Mouse (Mus musculus): ENCODE results near the gene Sprtn. TPM values are rescaled to one million over a fixed set of nuclear protein-coding genes. Genes with fewer than 3 reads are reported as not detected.
A peak's percentile ranks its signal among the peaks of the same experiment; 100 is the strongest.

The Sprtn gene
- polyA plus RNA-seq (2012; ENCODE audit: insufficient read depth, insufficient read length, low replicate concordance, missing spikeins) = not detected in 2 replicates

DNA sequence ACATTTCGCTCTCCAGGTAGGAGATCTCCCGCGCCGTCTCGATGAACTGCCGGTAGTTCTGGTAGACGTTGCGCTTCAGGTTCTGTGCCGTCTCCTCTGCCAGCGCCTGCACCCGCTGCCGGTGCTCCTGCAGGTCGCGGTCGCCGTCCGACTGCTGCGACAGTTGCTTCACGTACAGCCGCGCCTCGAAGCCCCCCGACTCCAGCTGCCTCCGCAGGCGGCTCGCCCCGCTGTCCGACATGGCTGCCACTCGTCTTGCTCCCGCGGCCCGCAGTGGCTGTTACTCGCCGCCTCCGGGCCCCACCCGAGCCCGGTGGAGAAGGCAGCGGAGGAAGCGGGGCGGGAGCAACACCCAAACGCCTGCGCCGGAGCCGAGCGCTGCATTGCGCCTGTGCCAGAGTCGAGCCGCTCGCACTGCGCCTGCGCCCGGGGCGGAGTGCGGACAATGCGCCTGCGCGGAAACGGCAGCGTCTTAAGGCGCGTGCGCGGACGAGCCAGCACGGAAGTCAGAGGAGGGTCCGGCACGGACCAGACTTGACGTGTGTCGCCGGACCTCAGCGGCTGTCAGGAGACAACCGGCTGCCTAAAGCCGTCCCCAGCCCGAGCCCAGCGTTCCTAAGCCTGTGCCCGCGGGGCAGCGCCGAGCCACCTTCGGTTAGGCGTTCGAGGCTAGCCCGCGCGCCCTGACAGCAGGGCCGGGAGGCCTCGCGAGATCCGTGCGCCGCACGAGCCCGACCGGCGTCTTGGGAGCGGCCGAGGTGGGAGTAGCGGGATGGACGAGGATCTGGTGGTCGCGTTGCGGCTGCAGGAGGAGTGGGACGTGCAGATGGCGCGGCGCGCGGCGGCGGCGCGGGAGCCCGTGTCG, at the start of gene Sprtn, which contains the start of gene Exoc8:
Gene Sprtn, plus strand, starts transcription at position 501 of the 865 bp plus-strand sequence.
Gene Exoc8, minus strand, starts transcription at position 320 of the 865 bp plus-strand sequence.
- Histone ChIP-seq H3K27ac (ENCODE audit: insufficient read depth, low read depth, low read length) (peak within 1 kb of the TSS; percentile 44), H3K4me3 (ENCODE audit: insufficient read depth, low read depth, low read length) (peak within 1 kb of the TSS; percentile 80), H3K4me1 (ENCODE audit: control insufficient read depth, insufficient read depth, low read length) (peaks cover 23% of the 10 kb centered on the region)
- WGBS = under 1% methylated on average over 114 of the region's 114 CpGs
- TF ChIP-seq CTCF (IDR thresholded peaks at IDR 0.05; ENCODE audit: insufficient read depth, low read depth, low read length) = no peak
- peak; percentile 84; the same call in 1 of the 2 replicates for TF ChIP-seq POLR2A (IDR thresholded peaks at IDR 0.05; ENCODE audit: insufficient read depth, low read depth, low read length)

DNA sequence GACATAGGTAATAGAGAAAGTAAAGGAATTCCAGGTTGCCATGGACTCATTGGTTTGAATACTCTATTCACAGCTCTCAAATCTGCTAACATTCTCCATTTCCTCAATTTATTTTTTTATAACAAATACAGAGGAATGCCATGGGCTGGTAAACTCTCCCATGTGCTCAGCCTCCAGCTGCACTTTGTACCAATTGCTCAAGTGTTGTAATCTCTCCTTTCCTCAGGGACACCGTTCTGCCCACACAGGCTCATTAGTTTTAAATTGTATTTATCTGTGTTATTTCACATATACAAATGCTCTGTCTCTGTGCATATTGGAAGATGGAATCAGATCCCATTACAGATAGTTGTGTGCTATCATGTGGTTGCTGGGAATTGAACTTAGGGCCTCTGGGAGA, 44.2 kb upstream of the Sprtn start:
- no peaks in the 10 kb centered on the region for H3K4me1 ChIP-seq (ENCODE audit: control insufficient read depth, insufficient read depth, low read length)
- no peak overlapping the region for H3K4me3 ChIP-seq (ENCODE audit: insufficient read depth, low read depth, low read length)
- 97% methylated on average over 1 of the region's 1 CpGs for WGBS
- no peak overlapping the region for H3K27ac ChIP-seq (ENCODE audit: insufficient read depth, low read depth, low read length)
- TF ChIP-seq CTCF (IDR thresholded peaks at IDR 0.05; ENCODE audit: insufficient read depth, low read depth, low read length) (no peak), POLR2A (IDR thresholded peaks at IDR 0.05; ENCODE audit: insufficient read depth, low read depth, low read length) (no peak)

GRCm38 (mm10) chr8:124859466-124859865, 38.2 kb upstream of the Sprtn start:
- Histone ChIP-seq H3K4me1 (ENCODE audit: control insufficient read depth, insufficient read depth, low read length) (no peaks in the 10 kb centered on the region), H3K27ac (ENCODE audit: insufficient read depth, low read depth, low read length) (no peak overlapping the region), H3K4me3 (ENCODE audit: insufficient read depth, low read depth, low read length) (no peak overlapping the region)
- no peak for TF ChIP-seq CTCF (IDR thresholded peaks at IDR 0.05; ENCODE audit: insufficient read depth, low read depth, low read length)
- no peak for TF ChIP-seq POLR2A (IDR thresholded peaks at IDR 0.05; ENCODE audit: insufficient read depth, low read depth, low read length)

DNA sequence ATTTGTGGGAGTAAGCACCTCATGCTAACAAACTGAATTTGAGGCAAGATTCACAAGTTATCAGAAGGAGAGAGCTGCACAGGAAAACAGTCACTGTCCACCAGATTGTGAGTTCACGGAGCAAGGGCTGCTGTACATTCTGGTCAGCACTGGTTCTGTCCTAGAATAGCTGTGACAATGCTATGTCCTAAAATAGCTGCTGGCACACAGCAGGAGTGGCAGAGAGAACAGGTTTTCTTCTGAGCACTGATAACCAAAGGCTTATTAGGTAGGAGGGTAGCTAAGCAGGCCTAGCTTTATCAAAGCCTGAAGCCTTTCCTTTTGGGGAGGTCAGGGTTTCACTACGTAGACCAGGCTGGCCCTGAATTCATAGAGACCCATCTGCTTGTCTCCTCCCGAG, 37.5 kb upstream of the Sprtn start:
- no peaks in the 10 kb centered on the region for H3K4me1 ChIP-seq (ENCODE audit: control insufficient read depth, insufficient read depth, low read length)
- no peak overlapping the region for H3K27ac ChIP-seq (ENCODE audit: insufficient read depth, low read depth, low read length)
- TF ChIP-seq CTCF (IDR thresholded peaks at IDR 0.05; ENCODE audit: insufficient read depth, low read depth, low read length) (no peak), POLR2A (IDR thresholded peaks at IDR 0.05; ENCODE audit: insufficient read depth, low read depth, low read length) (no peak)
- no peak overlapping the region for H3K4me3 ChIP-seq (ENCODE audit: insufficient read depth, low read depth, low read length)
- WGBS = 93% methylated on average over 3 of the region's 3 CpGs

GRCm38 (mm10) chr8:124862321-124863162, 35.1 kb upstream of the Sprtn start, which contains the start of the genes Gnpat and 2810004N23Rik:
Gene Gnpat (plus strand): TSS chr8:124863033.
Gene 2810004N23Rik (minus strand): TSS chr8:124863120.
- 2% methylated on average over 55 of the region's 55 CpGs for WGBS

GRCm38 (mm10) chr8:124863163-124863677, 34.5 kb upstream of the Sprtn start:
- peaks cover 4% of the 10 kb centered on the region; the same call in 1 of the 2 replicates for H3K4me1 ChIP-seq (ENCODE audit: control insufficient read depth, insufficient read depth, low read length)
- peak overlapping the region; percentile 79 for H3K4me3 ChIP-seq (ENCODE audit: insufficient read depth, low read depth, low read length)
- under 1% methylated on average over 33 of the region's 33 CpGs for WGBS
- peak overlapping the region; percentile 30; the same call in 1 of the 2 replicates for H3K27ac ChIP-seq (ENCODE audit: insufficient read depth, low read depth, low read length)
- TF ChIP-seq POLR2A (IDR thresholded peaks at IDR 0.05; ENCODE audit: insufficient read depth, low read depth, low read length) (no peak), CTCF (IDR thresholded peaks at IDR 0.05; ENCODE audit: insufficient read depth, low read depth, low read length) (no peak)

More at GRCm38 (mm10) chr8:124862321-124863162, 35.1 kb upstream of the Sprtn start, which contains the start of the genes Gnpat and 2810004N23Rik:
- TF ChIP-seq POLR2A (IDR thresholded peaks at IDR 0.05; ENCODE audit: insufficient read depth, low read depth, low read length) (peak; percentile 90), CTCF (IDR thresholded peaks at IDR 0.05; ENCODE audit: insufficient read depth, low read depth, low read length) (no peak)
- peak within 1 kb of the TSS; percentile 30 for H3K27ac ChIP-seq (ENCODE audit: insufficient read depth, low read depth, low read length)
- peaks cover 4% of the 10 kb centered on the region; the same call in 1 of the 2 replicates for H3K4me1 ChIP-seq (ENCODE audit: control insufficient read depth, insufficient read depth, low read length)
- peak within 1 kb of the TSS; percentile 79 for H3K4me3 ChIP-seq (ENCODE audit: insufficient read depth, low read depth, low read length)

GRCm38 (mm10) chr8:124863729-124864128, 34.0 kb upstream of the Sprtn start:
- no peak overlapping the region for H3K27ac ChIP-seq (ENCODE audit: insufficient read depth, low read depth, low read length)
- peak overlapping the region; percentile 79; the same call in 1 of the 2 replicates for H3K4me3 ChIP-seq (ENCODE audit: insufficient read depth, low read depth, low read length)
- 10% methylated on average over 8 of the region's 8 CpGs for WGBS
- no peak for TF ChIP-seq CTCF (IDR thresholded peaks at IDR 0.05; ENCODE audit: insufficient read depth, low read depth, low read length)
- no peak for TF ChIP-seq POLR2A (IDR thresholded peaks at IDR 0.05; ENCODE audit: insufficient read depth, low read depth, low read length)
- peaks cover 4% of the 10 kb centered on the region; the same call in 1 of the 2 replicates for H3K4me1 ChIP-seq (ENCODE audit: control insufficient read depth, insufficient read depth, low read length)

DNA sequence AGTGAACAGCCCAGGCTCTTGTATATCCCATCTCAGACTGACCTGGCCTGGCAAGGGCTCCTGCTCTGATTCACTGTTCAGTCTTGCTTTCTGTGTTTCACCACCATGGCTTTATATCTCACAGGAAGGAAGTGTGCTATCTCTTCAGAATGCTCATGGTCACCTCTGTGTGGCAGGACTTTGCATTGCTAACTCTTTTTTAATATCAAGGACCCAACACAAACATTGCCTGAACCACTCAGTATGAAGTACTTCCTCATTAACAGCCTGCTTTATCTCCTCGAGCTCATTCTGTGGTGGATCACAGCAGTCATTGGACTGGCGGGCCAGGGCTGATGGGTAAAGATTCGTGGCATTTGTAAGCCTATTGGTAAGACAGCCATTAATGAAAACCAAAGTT, 31.0 kb upstream of the Sprtn start:
- TF ChIP-seq POLR2A (IDR thresholded peaks at IDR 0.05; ENCODE audit: insufficient read depth, low read depth, low read length) = no peak
- no peak for TF ChIP-seq CTCF (IDR thresholded peaks at IDR 0.05; ENCODE audit: insufficient read depth, low read depth, low read length)
- Histone ChIP-seq H3K27ac (ENCODE audit: insufficient read depth, low read depth, low read length) (no peak overlapping the region), H3K4me1 (ENCODE audit: control insufficient read depth, insufficient read depth, low read length) (peaks cover 7% of the 10 kb centered on the region; the same call in 1 of the 2 replicates), H3K4me3 (ENCODE audit: insufficient read depth, low read depth, low read length) (no peak overlapping the region)
- WGBS = 78% methylated on average over 3 of the region's 3 CpGs

Measured in olfactory bulb, adult 2 months (tissue).